Mouse (Mus musculus): ENCODE results near the gene Gm32717. TPM values are rescaled to one million over a fixed set of nuclear protein-coding genes. Genes with fewer than 3 reads are reported as not detected.

Gm32717 gene
- polyA plus RNA-seq (2017; shearing (Covaris generic)): not detected

GRCm38 (mm10) chr10:118240680-118241079 is at the start of gene Gm32717:
TSS of gene Gm32717 (minus strand) at chr10:118240780.

GRCm38 (mm10) chr10:118258388-118258787 is 17.8 kb upstream of the Gm32717 start, which contains the start of gene Gm32802:
TSS of gene Gm32802 (plus strand) at chr10:118258688.

GRCm38 (mm10) chr10:118204642-118205041 is 35.9 kb downstream of the Gm32717 start, which contains the start of gene Il22:
TSS of gene Il22 (plus strand) at chr10:118204942.

Other genes with a start within 250 kb of the Gm32717 start
- gene Mdm1, start 99.0 kb downstream of the Gm32717 start, polyA plus RNA-seq (2017; shearing (Covaris generic)): 6.7 TPM
- gene Il22, start 35.8 kb downstream of the Gm32717 start, polyA plus RNA-seq (2017; shearing (Covaris generic)): not detected
- gene Gm32802, start 17.9 kb upstream of the Gm32717 start, polyA plus RNA-seq (2017; shearing (Covaris generic)): not detected
- gene Iltifb, start 54.3 kb upstream of the Gm32717 start, polyA plus RNA-seq (2017; shearing (Covaris generic)): not detected
- not detected for gene Gm9040, start 86.2 kb upstream of the Gm32717 start, polyA plus RNA-seq (2017; shearing (Covaris generic))
- gene Gm9044, start 91.6 kb upstream of the Gm32717 start, polyA plus RNA-seq (2017; shearing (Covaris generic)): not detected
- not detected for gene Gm9045, start 97.1 kb upstream of the Gm32717 start, polyA plus RNA-seq (2017; shearing (Covaris generic))
- gene Gm9046, start 102.5 kb upstream of the Gm32717 start, polyA plus RNA-seq (2017; shearing (Covaris generic)): not detected
- not detected for gene Gm9048, start 107.9 kb upstream of the Gm32717 start, polyA plus RNA-seq (2017; shearing (Covaris generic))
- gene Gm9049, start 113.3 kb upstream of the Gm32717 start, polyA plus RNA-seq (2017; shearing (Covaris generic)): not detected
- 735 TPM for gene Ifng, start 200.3 kb upstream of the Gm32717 start, polyA plus RNA-seq (2017; shearing (Covaris generic))

Data from effector memory CD4-positive, alpha-beta T cell, adult 7 months (primary cell).